Mouse (Mus musculus) leukemia stem cell, adult 10-12 weeks (primary cell): Measurements from ENCODE around the gene Gm6121. TPM values are rescaled to one million over a fixed set of nuclear protein-coding genes. Genes with fewer than 3 reads are reported as not detected.

Experiments used
- polyA plus RNA-seq: library from polyadenylated mRNA; stranded (reverse); fragments of >175 nt; gene quantifications from 2 replicates; pipeline ENCODE4 v1.2.3, GENCODE M21; 2012; ENCODE audit warnings: low replicate concordance

Gene Gm6121
- polyA plus RNA-seq = not detected in 2 replicates

GRCm38 (mm10) chrX:26935597-26935996 is at the start of gene Gm6121:
Gene Gm6121, minus strand, starts transcription at chrX:26935697.

Other genes with a start within 250 kb of the Gm6121 start
- gene Gm14525, start 233.1 kb downstream of the Gm6121 start, polyA plus RNA-seq = not detected in 2 replicates